Mouse (Mus musculus) hematopoietic stem cell, adult 5-6 weeks (primary cell): ENCODE measurements at regions not wholly inside any gene's neighbourhood (a gene's known extent, or its start where the extent isn't known, plus 50 kb on each side); places are given as distances from the start of the nearest gene placed in this dataset.

ENCODE experiments used
- ATAC-seq, 2 experiments: fragments of 125-278 bp in 1 of 2; replicated peaks in 1 of 2; 2 replicates each; pipeline ENCODE4 v1.8.0; 2016 to 2017; ENCODE audit warnings: inconsistent platforms in 2 of 2, mild to moderate bottlenecking in 2 of 2, moderate number of reproducible peaks in 2 of 2, low read depth in 1 of 2, moderate TSS enrichment in 1 of 2; ENCODE audit not compliant: low FRiP score in 2 of 2, poor library complexity in 2 of 2, severe bottlenecking in 2 of 2, insufficient read depth in 1 of 2, low TSS enrichment in 1 of 2

GRCm38 (mm10) chr6:99864949-99865348, 138.8 kb upstream of the Prok2 start:
- ATAC-seq: no peak

- ATAC-seq: no peak
Observed at GRCm38 (mm10) chr6:99863418-99863817, 137.2 kb upstream of the Prok2 start.

GRCm38 (mm10) chr6:99857411-99857810, 131.2 kb upstream of the Prok2 start:
- ATAC-seq: no peak

- no peak for ATAC-seq
Observed at GRCm38 (mm10) chr6:99853716-99854115, 127.5 kb upstream of the Prok2 start.

GRCm38 (mm10) chr6:99850706-99851105, 124.5 kb upstream of the Prok2 start:
- no peak for ATAC-seq

- ATAC-seq: no peak
Observed at GRCm38 (mm10) chr6:99845508-99845846, 119.3 kb upstream of the Prok2 start.

- ATAC-seq: no peak
Observed at GRCm38 (mm10) chr6:99844775-99845507, 118.7 kb upstream of the Prok2 start.

GRCm38 (mm10) chr6:99843507-99843906, 117.3 kb upstream of the Prok2 start:
- ATAC-seq: no peak

- no peak for ATAC-seq
Observed at GRCm38 (mm10) chr6:99842723-99843122, 116.5 kb upstream of the Prok2 start.

- ATAC-seq: no peak
Observed at GRCm38 (mm10) chr6:99840823-99841222, 114.6 kb upstream of the Prok2 start.

- peak in 1 of 2 experiments; percentile 21; a peak in 1 of 4 replicates for ATAC-seq
Observed at GRCm38 (mm10) chr6:99833323-99833722, 107.1 kb upstream of the Prok2 start.

- peak; percentile 44 to 75; a peak in 2 of 4 replicates for ATAC-seq
Observed at GRCm38 (mm10) chr6:99827625-99828024, 101.4 kb upstream of the Prok2 start.

- ATAC-seq: no peak
Observed at GRCm38 (mm10) chr6:99824808-99825207, 98.6 kb upstream of the Prok2 start.

- no peak for ATAC-seq
Observed at GRCm38 (mm10) chr6:99822471-99822870, 96.3 kb upstream of the Prok2 start.

GRCm38 (mm10) chr6:99819255-99819929, 93.2 kb upstream of the Prok2 start:
- no peak for ATAC-seq

- no peak for ATAC-seq
Observed at GRCm38 (mm10) chr6:99818486-99818885, 92.3 kb upstream of the Prok2 start.

GRCm38 (mm10) chr6:99817245-99817644, 91.1 kb upstream of the Prok2 start:
- ATAC-seq: no peak; a peak in 1 of 4 replicates

GRCm38 (mm10) chr6:99813102-99813501, 86.9 kb upstream of the Prok2 start:
- ATAC-seq: no peak

- ATAC-seq: no peak
Observed at GRCm38 (mm10) chr6:99811842-99812241, 85.7 kb upstream of the Prok2 start.
